Mouse (Mus musculus) CH12.LX (cell line): ENCODE measurements around the gene Cdh18. TPM values are rescaled to one million over a fixed set of nuclear protein-coding genes. Genes with fewer than 3 reads are reported as not detected.

Source experiments
- DNase-seq: peaks from one replicate; pipeline ENCODE4 v3.0.0-alpha.2; 2013; ENCODE audit errors: extremely low read depth
- H3K27ac ChIP-seq: 2 replicates; pipeline ENCODE4 v1.5.1; 2012; ENCODE audit warnings: low read depth, mild to moderate bottlenecking, control low read depth, moderate library complexity; ENCODE audit not compliant: insufficient read depth
- H3K27me3 ChIP-seq: replicated peaks from 2 replicates; pipeline ENCODE3; 2012; ENCODE audit warnings: inconsistent platforms
- H3K36me3 ChIP-seq, 2 experiments: replicated peaks in 1 of 2; 2 replicates each; pipeline versions ENCODE3 to v1.6.1; 2012; ENCODE audit warnings: inconsistent platforms in 1 of 2, low read length in 1 of 2, mild to moderate bottlenecking in 1 of 2, mixed read lengths in 1 of 2, moderate library complexity in 1 of 2; ENCODE audit not compliant: control insufficient read depth in 1 of 2, insufficient read depth in 1 of 2
- H3K4me1 ChIP-seq, 2 experiments: 2 replicates each; pipeline ENCODE4 v1.6.1; 2012; ENCODE audit warnings: inconsistent platforms in 1 of 2, moderate library complexity in 1 of 2; ENCODE audit not compliant: insufficient read depth in 2 of 2, control insufficient read depth in 1 of 2
- H3K4me2 ChIP-seq: 2 replicates; pipeline ENCODE4 v1.6.1; 2012; ENCODE audit warnings: low read depth, mild to moderate bottlenecking, control low read depth; ENCODE audit not compliant: poor library complexity, insufficient read depth, severe bottlenecking
- H3K4me3 ChIP-seq, 3 experiments: fragments of 150-350 bp in 1 of 3; sonication (generic) in 1 of 3; replicated peaks in 1 of 3; 2 replicates each; pipeline versions ENCODE3 to v1.5.1; 2011 to 2012; ENCODE audit warnings: low read depth in 2 of 3, low read length in 2 of 3, mild to moderate bottlenecking in 2 of 3, moderate library complexity in 2 of 3, control low read depth in 1 of 3, improper control_type of control experiment in 1 of 3, inconsistent platforms in 1 of 3, mixed read lengths in 1 of 3; ENCODE audit not compliant: poor library complexity in 1 of 3
- H3K79me2 ChIP-seq: replicated peaks from 2 replicates; pipeline ENCODE4 v1.6.1; 2012; ENCODE audit warnings: mild to moderate bottlenecking, moderate library complexity; ENCODE audit not compliant: control insufficient read depth, poor library complexity, insufficient read depth, severe bottlenecking; ENCODE audit errors: extremely low read depth
- H3K9ac ChIP-seq: 2 replicates; pipeline ENCODE4 v1.6.1; 2012; ENCODE audit warnings: low read depth, mild to moderate bottlenecking, control low read depth, moderate library complexity; ENCODE audit not compliant: insufficient read depth
- H3K9me3 ChIP-seq: replicated peaks from 2 replicates; pipeline ENCODE3; 2012; ENCODE audit warnings: low read length, inconsistent platforms, mixed read lengths
- CHD1 ChIP-seq: IDR thresholded peaks from 2 replicates; pipeline ENCODE4 v1.6.1; 2012; ENCODE audit warnings: low read depth, low read length, improper control_type of control experiment, inconsistent platforms
- CHD2 ChIP-seq: IDR thresholded peaks from 2 replicates; pipeline ENCODE4 v1.6.1; 2011; ENCODE audit warnings: low read length, improper control_type of control experiment
- CTCF ChIP-seq, 2 experiments: IDR thresholded peaks in 1 of 2; conservative IDR thresholded peaks in 1 of 2; 2 replicates each; pipeline ENCODE4 v1.5.1; 2011 to 2012; ENCODE audit warnings: low read depth in 2 of 2, low read length in 2 of 2, improper control_type of control experiment in 1 of 2, inconsistent platforms in 1 of 2, mild to moderate bottlenecking in 1 of 2, moderate library complexity in 1 of 2
- E2F4 ChIP-seq: IDR thresholded peaks from 2 replicates; pipeline ENCODE4 v1.6.1; 2011; ENCODE audit warnings: low read depth, low read length, improper control_type of control experiment; ENCODE audit not compliant: insufficient replicate concordance
- ELF1 ChIP-seq: IDR thresholded peaks from 2 replicates; pipeline ENCODE4 v1.6.1; 2014; ENCODE audit warnings: low read depth, mild to moderate bottlenecking, inconsistent platforms, low read length, improper control_type of control experiment
- EP300 ChIP-seq: IDR thresholded peaks from 2 replicates; pipeline ENCODE4 v1.6.1; 2011; ENCODE audit warnings: low read length, improper control_type of control experiment
- HCFC1 ChIP-seq: IDR thresholded peaks from 2 replicates; pipeline ENCODE4 v1.6.1; 2012; ENCODE audit warnings: low read depth, mild to moderate bottlenecking, inconsistent platforms, low read length, improper control_type of control experiment
- IRF4 ChIP-seq: IDR thresholded peaks from 2 replicates; pipeline ENCODE4 v1.6.1; 2014; ENCODE audit warnings: low read depth, mild to moderate bottlenecking, inconsistent platforms, low read length, improper control_type of control experiment
- JUND ChIP-seq: conservative IDR thresholded peaks from 2 replicates; pipeline ENCODE4 v1.6.1; 2011; ENCODE audit warnings: low read depth, low read length, improper control_type of control experiment
- KAT2A ChIP-seq: IDR thresholded peaks from 2 replicates; pipeline ENCODE4 v1.6.1; 2012; ENCODE audit warnings: low read length, improper control_type of control experiment, inconsistent platforms; ENCODE audit not compliant: insufficient replicate concordance
- MAX ChIP-seq: IDR thresholded peaks from 2 replicates; pipeline ENCODE4 v1.6.1; 2011; ENCODE audit warnings: low read length, improper control_type of control experiment
- MXI1 ChIP-seq: IDR thresholded peaks from 2 replicates; pipeline ENCODE4 v1.6.1; 2011; ENCODE audit warnings: mild to moderate bottlenecking, low read depth, low read length, improper control_type of control experiment
- MYC ChIP-seq: IDR thresholded peaks from 2 replicates; pipeline ENCODE4 v1.6.1; 2011; ENCODE audit warnings: low read depth, mild to moderate bottlenecking, improper control_type of control experiment, low read length
- NELFE ChIP-seq: IDR thresholded peaks from 2 replicates; pipeline ENCODE4 v1.6.1; 2011; ENCODE audit warnings: low read depth, low read length, improper control_type of control experiment
- PAX5 ChIP-seq: IDR thresholded peaks from 2 replicates; pipeline ENCODE4 v1.6.1; 2012; ENCODE audit warnings: low read length, inconsistent platforms, mixed read lengths
- RAD21 ChIP-seq: IDR thresholded peaks from 2 replicates; pipeline ENCODE4 v1.6.1; 2011; ENCODE audit warnings: low read depth, mild to moderate bottlenecking, low read length, improper control_type of control experiment, moderate library complexity
- RCOR1 ChIP-seq: conservative IDR thresholded peaks from 2 replicates; pipeline ENCODE4 v1.6.1; 2012; ENCODE audit warnings: low read depth, mild to moderate bottlenecking, inconsistent platforms, low read length, improper control_type of control experiment
- SMC3 ChIP-seq: IDR thresholded peaks from 2 replicates; pipeline ENCODE4 v1.6.1; 2011; ENCODE audit warnings: low read depth, low read length, improper control_type of control experiment
- USF1 ChIP-seq: IDR thresholded peaks from 2 replicates; pipeline ENCODE4 v1.6.1; 2014; ENCODE audit warnings: low read depth, mild to moderate bottlenecking, inconsistent platforms, low read length, improper control_type of control experiment
- ZC3H11A ChIP-seq: IDR thresholded peaks from 2 replicates; pipeline ENCODE4 v1.6.1; 2012; ENCODE audit warnings: low read depth, mild to moderate bottlenecking, inconsistent platforms, low read length, improper control_type of control experiment
- ZKSCAN1 ChIP-seq: IDR thresholded peaks from 2 replicates; pipeline ENCODE4 v1.6.1; 2012; ENCODE audit warnings: low read depth, inconsistent platforms, low read length, improper control_type of control experiment, borderline replicate concordance
- ZMIZ1 ChIP-seq: IDR thresholded peaks from 2 replicates; pipeline ENCODE4 v1.6.1; 2012; ENCODE audit warnings: low read depth, mild to moderate bottlenecking, inconsistent platforms, low read length, improper control_type of control experiment
- dilution Hi-C: fragments of 300-500 bp; cut with MboI; formaldehyde crosslinking; loops from 2 replicates; pipeline ENCODE4 v1.14.3; 2020; ENCODE audit warnings: low sequenced_read_pairs; ENCODE audit not compliant: extremely low pct_unique_long_range_greater_than_20kb, extremely low pct_ligation_motif_present
- in situ Hi-C: fragments of 300-500 bp; cut with MboI; formaldehyde crosslinking; loops from 3 replicates; pipeline ENCODE4 v1.14.3; 2019; ENCODE audit warnings: low sequenced_read_pairs, low pct_ligation_motif_present, low pct_unique_long_range_greater_than_20kb, mixed read lengths
- polyA plus RNA-seq: library from polyadenylated mRNA; unstranded; fragments of >175 nt; gene quantifications from 2 replicates; pipeline ENCODE4 v1.2.1, GENCODE M21; 2012; ENCODE audit warnings: low read depth; ENCODE audit not compliant: insufficient read length
- total RNA-seq, 2 experiments: library from RNA; depleted of rRNA; stranded (reverse); fragments of 300-350 nt in 1 of 2; fragments of >200 nt in 1 of 2; gene quantifications; 2 replicates each; pipeline ENCODE4 v1.2.3; 2012 to 2014

Cdh18 gene
- total and polyA plus RNA-seq, 3 experiments: not detected

GRCm38 (mm10) chr15:23416450-23417080, 867.7 kb downstream of the Cdh18 start:
- no peak for TF ChIP-seq E2F4
- TF ChIP-seq USF1: no peak
- TF ChIP-seq HCFC1: no peak
- TF ChIP-seq EP300: no peak
- no peak for TF ChIP-seq CHD2
- no peak for TF ChIP-seq KAT2A
- TF ChIP-seq SMC3: no peak
- no peak for TF ChIP-seq MAX
- no peak for TF ChIP-seq PAX5
- no peak for TF ChIP-seq IRF4
- TF ChIP-seq JUND: no peak
- no peak for TF ChIP-seq RCOR1
- TF ChIP-seq ZKSCAN1: no peak
- TF ChIP-seq ZMIZ1: no peak
- TF ChIP-seq ELF1: no peak
- TF ChIP-seq CTCF (conservative IDR thresholded peaks at IDR 0.05 in 1 of 2, IDR thresholded peaks at IDR 0.05 in 1 of 2; ENCODE audit: low read depth in 2 of 2, low read length in 2 of 2): no peak
- no peak for TF ChIP-seq RAD21
- no peak for TF ChIP-seq ZC3H11A
- TF ChIP-seq MYC: no peak
- no peak for TF ChIP-seq NELFE
- no peak overlapping the region for H3K9ac ChIP-seq
- DNase-seq: no peak
- H3K4me2 ChIP-seq: no peak overlapping the region
- H3K36me3 ChIP-seq: no peaks in the 10 kb centered on the region
- peaks cover 64% of the 10 kb centered on the region for H3K9me3 ChIP-seq
- no peaks in the 10 kb centered on the region for H3K4me1 ChIP-seq
- in situ Hi-C loops (no loop called here), dilution Hi-C loops (no loop called here)
- H3K4me3 ChIP-seq: no peak overlapping the region
- H3K27ac ChIP-seq: no peak overlapping the region
- no peaks in the 10 kb centered on the region for H3K27me3 ChIP-seq
- H3K79me2 ChIP-seq: no peaks in the 10 kb centered on the region

- H3K27me3 ChIP-seq: no peaks in the 10 kb centered on the region
- TF ChIP-seq MAX: no peak
- no peak for TF ChIP-seq ZKSCAN1
- no peak for TF ChIP-seq CHD2
- TF ChIP-seq MYC: no peak
- no peak for TF ChIP-seq CHD1
- no peak for TF ChIP-seq MXI1
- TF ChIP-seq E2F4: no peak
- no peak for TF ChIP-seq KAT2A
- in situ Hi-C loops: no loop called here
- H3K9me3 ChIP-seq: peaks cover 56% of the 10 kb centered on the region
- H3K4me2 ChIP-seq: no peak overlapping the region
- H3K9ac ChIP-seq: no peak overlapping the region
- H3K79me2 ChIP-seq: no peaks in the 10 kb centered on the region
- no peak overlapping the region for H3K27ac ChIP-seq
- DNase-seq: no peak
- no peak overlapping the region for H3K4me3 ChIP-seq
- dilution Hi-C loops: no loop called here
- no peaks in the 10 kb centered on the region for H3K36me3 ChIP-seq
- no peaks in the 10 kb centered on the region for H3K4me1 ChIP-seq
Observed at GRCm38 (mm10) chr15:23418158-23418557, 869.3 kb downstream of the Cdh18 start.
